Mouse (Mus musculus): Measurements from ENCODE around the gene Utrn.

The Utrn gene

DNA sequence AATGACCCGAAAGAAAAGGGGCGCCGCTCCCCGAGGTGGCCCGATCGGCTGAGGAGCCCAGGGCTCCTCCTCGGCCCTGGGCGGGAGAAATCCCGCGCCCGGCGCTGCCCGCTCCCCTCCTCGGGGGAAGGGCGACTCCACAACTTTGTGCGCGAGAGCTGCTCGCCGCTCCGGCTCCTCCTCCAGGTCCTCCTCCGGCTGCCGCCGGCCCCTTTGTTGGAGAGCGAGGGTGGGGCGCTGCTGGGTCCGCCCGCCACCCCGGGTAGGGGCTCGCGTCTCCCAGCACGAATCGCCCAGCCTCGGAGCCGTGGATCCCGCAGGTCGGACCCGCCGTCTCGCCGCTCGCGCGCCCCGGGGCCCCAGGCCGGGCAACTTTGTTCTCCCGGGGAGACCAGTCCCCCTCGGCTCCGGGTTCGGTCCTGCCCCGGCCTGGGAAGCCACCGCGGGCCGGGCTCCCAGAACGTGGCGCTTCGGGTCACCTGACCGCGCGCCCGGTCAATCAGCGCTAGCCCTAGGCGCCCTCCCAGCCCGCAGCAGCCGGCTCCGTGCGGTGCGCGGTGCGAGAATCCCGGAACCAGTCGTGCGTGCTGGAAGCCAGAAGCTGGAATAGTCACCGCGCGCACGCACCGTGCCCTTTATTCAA lies at the start of gene Utrn:
Gene Utrn (minus strand): TSS at position 337 of the 643 bp plus-strand sequence.
- DNase-seq (ENCODE audit: low read depth, low spot score), result peak; percentile 73

DNA sequence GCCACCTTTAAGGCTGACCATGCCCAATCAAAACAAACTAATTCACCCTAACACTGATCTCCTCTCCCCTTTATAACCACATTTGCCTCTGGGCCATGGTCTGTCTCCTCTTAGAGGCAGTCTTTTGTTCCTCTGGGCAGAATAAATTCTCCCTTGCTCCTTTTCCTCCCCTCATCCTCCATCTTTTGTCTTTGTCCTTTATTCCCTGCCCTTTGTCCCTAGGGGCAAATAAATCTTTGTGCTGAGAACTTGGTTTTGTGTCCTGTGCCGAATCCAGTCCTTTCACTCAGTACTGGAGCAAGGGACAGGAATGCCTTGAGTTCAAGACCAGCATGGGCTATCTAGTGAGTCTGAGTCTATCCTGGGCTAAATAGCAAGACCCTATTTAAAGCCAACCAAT lies 48.5 kb upstream of the Utrn start:
- no peak for DNase-seq (ENCODE audit: low read depth, low spot score)

DNA sequence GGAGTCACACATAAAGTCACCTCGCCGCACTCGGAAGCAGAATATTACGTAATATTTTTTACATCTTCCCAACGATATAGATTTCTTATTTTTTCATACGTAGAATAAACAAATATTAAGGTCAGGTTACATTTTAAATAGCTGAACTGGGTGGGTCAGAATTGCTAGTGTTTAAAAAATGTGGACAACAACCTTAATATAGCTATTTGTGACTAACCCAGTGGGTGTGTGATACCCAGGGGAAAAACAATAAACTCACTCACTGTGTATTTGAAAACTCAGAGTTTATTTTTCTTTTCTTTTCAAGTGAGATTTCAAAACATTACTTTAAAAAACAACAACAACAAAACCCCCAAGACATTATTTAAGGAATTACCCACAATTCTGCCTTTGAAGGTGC lies 47.2 kb upstream of the Utrn start:
- no peak for DNase-seq (ENCODE audit: low read depth, low spot score)

DNA sequence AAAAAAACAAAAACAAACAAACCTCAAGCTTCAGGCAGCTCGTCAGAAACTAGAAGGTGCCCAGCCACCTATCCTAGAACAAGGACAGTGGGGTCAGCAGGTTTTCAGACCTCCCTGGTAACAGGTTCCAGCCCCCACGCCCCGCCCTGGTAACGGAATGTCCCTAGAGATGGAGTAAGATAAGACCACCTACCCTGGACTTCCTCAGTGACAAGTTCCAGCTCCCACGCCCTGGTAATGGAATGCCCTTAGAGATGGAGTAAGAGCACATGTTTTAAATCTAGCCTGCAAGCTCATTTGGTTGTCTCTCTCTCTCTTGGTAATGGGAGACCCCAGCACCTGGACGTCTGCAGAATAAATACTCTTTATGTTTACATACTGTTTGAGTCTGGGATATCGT lies 46.7 kb upstream of the Utrn start:
- DNase-seq (ENCODE audit: low read depth, low spot score), result no peak

DNA sequence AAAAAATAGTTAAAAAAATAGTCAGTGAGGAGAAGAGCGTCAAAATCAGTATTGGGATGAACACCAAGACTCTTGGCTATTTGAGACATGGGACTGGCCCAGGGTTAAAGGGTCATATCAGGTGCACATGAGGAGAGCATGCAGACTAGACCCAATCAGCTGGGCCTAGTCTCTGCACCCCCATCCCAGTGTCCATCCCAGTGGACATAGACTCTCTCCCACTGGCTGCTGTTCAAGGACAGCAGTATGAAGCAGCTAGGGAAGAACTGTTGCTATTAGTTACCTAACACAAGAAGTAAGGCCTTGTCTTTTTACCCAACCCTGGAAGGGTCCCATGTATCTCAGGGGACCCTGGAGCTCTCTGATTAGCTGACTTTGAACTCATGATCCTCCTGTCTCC lies 45.0 kb upstream of the Utrn start:
- DNase-seq (ENCODE audit: low read depth, low spot score), result no peak

DNA sequence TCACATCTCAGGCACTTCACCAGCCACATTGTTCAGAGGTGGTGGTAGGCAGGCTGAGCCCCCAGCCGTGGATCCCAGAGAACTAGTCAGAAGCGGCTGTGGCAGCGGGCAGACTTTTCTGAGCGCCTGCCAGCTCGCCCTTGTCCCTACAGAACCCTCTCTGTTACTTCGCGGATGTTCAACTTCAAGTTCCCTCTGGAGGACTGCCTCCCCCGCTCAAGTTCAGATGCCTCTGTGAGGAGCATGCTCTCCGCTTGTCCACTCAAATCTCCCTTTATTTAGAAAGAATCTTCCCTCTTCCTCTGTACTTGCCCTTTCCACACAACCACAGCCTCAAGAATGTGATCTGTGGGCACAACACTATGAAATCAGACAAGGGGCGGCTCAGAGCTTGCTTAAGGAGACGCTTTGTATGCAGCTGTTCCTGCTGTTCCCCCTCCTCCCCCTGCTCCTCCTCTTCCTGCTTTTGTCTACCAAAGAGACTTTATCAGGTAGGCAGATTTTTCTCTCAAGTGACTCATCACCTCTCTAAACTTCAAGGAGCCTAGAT lies 42.9 kb upstream of the Utrn start:
- no peak for DNase-seq (ENCODE audit: low read depth, low spot score)

DNA sequence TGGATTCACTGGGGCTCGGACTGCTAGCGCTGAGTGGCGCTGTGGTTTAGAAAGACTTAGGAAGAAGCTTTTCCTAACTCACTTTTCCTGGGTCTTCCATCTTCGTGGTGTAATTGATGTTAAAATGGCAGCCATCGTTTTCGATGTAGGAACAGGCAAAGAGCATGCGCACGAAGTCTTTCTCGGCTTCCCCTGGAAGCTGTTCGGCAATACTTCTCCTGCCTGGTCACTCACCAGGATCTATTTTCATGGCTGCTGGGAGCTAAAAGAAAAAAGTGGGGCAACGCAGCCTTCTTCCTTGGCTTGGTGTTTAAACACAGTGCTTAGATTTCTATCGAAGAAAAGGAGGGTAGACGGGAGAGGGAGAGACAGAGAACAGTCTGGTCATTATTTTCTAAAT lies 42.3 kb upstream of the Utrn start:
- no peak for DNase-seq (ENCODE audit: low read depth, low spot score)

DNA sequence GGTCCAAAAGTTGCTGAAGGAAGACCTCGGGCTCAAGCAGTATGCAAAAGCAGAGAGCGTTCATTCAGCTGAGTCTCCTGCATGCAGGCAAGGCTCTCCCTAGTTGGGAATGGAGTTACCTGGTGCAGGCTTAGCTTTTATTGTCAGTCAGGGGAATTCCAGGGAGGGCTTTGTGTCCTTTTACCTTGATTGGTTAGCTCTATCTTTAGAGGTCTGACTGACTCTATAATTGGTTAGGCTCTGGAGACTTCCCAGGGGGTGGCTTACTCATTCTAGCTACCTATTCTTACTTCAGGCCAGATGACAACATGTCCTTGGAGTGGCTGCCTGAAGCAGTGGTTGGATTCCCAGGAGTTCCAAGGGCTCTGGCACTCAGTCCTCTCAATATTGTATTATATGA lies 40.7 kb upstream of the Utrn start:
- no peak for DNase-seq (ENCODE audit: low read depth, low spot score)

DNA sequence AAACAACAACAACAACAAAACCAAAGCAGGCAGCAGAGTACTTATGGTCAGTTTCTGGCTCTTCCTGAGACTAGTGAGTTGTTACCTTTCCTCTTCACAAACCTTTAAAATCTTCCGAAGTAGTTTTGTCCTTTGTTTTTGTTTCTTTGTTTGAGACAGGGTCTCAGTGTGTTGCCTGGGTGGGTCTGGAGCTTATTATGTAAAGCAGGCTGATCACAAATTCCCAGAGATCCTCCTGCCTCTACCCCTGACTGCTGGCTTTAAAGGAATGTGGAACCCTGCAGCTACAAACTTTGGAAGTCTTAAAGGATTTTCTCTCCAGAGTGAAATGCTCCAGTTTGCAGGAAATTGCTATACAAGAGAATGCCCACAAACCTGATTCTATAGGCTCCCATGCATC lies 40.0 kb upstream of the Utrn start:
- DNase-seq (ENCODE audit: low read depth, low spot score), result no peak

DNA sequence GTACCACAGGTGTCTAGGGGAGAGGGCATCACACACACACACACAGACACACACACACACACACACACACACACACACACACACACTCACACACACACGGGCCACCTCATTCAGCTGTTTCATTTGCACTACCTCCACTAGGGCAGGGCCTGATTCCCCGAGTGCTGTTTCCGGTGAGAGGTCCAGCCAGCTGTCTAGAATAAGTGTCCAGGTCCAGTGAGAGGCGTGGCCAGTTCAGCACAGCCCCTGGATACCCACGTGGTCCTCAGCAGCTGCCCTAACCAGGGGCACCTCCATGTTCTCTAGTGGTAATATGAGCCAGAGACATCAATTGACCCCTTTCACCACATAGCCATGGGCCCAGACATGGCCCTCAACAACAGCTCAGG lies 35.0 kb upstream of the Utrn start:
- no peak for DNase-seq (ENCODE audit: low read depth, low spot score)

DNA sequence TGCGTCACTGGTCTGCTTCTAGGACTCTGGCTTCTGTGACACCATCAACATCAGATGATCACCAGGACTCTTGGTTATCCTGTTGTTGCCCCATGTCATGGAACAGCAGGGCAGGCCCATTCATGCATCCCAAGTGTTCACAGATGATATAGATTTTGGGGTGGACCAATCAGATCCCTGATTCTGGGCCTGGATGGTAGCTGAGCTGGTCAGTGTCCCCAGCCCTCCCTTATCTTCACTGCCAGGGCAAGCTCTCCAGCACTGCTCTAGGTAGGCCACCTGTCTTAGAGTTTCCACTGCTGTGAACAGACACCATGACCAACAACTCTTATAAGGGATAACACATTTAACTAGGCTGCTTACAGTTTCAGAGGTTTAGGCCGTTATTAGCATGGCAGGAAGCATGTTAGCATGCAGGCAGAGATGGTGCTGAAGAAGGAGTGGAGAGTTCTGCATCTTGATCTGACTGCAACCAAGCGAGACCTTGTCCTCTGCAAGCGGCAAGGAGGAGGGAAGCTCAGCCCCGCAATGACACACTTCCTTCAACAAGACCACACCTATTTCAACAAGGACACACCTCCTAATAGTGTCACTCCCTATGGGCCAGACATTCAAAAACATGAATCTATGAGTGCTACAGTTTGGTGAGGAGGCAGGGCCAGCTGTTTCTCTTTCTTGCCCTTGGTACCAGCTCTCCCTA lies 34.4 kb upstream of the Utrn start:
- DNase-seq (ENCODE audit: low read depth, low spot score), result no peak

DNA sequence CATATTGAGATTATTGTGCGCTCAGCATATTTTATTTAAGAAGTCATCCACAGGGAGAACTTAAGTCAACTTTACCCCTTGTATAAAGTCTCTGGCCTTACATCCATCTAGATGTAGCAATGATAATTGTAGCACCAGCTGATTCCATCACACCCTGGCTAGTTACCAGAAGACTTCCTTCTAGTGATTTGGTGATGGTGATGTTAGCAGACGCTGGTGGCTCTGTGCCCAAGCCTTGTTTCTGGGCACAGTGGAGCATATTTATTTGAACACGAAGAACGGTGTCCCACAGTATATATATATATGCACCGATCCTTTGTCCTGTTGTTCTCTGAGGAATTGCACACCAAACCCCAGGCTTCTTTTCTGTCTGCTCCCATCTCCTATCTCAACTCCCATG lies 30.7 kb upstream of the Utrn start:
- no peak for DNase-seq (ENCODE audit: low read depth, low spot score)

DNA sequence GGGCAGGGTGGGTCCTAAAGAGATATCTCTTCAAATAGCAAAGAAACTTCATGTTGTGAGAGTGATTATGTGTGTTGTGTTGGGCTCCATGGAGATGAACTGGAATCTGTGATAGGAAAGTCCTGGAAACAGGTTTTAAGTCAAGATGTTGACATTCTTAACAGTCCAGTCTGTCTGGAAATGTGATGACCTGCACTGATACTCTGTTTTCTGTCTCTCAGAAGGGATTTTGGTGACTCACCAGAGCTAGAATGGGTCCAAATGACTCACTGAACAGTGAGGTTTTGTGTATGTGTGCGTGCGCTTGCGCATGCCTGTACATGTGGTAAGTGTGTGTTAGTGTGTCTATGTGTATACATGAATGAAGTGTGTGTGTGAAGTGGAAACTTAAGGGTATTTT lies 24.2 kb upstream of the Utrn start:
- no peak for DNase-seq (ENCODE audit: low read depth, low spot score)

DNA sequence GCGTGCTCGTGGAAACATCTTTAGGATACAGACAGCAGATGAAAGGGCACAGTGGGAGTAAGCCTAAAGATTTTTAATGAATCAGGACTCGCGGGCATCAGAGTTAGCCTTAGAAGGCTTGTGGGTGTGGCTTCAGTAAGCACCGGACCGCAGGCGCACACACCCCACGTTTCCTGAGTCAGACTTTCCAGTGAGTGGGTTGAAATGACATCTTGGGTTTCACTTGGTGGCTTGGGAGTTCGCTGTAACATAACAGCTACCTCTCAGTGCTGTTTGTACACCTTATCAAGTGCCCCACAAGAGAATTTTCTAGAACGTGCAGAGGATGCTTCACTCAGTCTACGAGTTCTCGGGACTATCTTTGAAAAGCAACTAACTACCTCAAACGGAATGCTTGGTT lies 19.2 kb upstream of the Utrn start:
- no peak for DNase-seq (ENCODE audit: low read depth, low spot score)

DNA sequence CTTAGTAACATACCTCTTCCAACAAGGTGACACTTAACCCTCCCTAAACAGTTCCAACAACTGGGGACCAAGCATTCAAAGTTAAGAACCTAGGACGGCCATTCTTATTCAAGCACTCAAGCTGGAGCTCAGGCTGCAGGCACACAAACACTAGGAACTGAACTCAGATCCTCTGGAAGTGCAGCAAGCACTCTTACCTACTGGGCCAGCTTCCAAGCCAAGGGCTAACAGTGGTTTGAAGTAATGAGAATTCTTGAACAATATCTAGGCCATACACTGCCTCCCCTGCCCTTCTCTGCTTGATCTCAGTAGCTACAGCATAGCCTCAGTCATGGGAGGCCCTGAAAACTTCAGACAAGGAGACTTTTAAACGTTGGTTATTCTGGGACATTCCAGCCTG lies 18.6 kb upstream of the Utrn start:
- no peak for DNase-seq (ENCODE audit: low read depth, low spot score)

DNA sequence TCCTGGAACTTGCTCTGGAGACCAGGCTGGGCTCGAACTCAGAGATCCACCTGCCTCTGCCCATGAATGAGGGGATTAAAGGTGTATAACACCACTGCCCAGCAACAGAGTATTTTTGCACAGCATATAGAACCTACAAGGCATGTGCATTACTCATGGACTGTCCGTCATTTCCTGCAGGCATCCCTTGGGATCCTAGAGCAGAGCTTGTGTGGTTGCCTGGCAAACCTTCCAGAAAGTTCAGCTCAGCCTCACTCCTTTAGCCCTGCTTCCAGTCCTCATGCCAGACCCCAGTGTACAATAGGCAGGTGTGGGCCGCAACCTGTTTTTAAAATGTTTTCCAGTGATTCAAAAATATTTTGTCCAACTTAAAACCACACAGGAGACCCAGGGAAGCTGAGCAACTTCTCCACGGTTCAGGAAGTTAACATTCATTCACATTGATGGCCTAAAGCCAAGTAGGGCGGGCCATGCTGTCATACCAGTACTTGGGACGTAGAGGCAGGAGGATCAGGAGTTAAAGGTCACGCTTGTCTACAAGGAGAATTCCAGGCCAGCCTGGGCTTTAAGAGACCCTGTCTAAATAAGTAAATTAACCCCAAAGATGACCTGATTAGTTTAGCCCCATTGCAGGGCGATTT lies 15.3 kb upstream of the Utrn start:
- no peak for DNase-seq (ENCODE audit: low read depth, low spot score)

DNA sequence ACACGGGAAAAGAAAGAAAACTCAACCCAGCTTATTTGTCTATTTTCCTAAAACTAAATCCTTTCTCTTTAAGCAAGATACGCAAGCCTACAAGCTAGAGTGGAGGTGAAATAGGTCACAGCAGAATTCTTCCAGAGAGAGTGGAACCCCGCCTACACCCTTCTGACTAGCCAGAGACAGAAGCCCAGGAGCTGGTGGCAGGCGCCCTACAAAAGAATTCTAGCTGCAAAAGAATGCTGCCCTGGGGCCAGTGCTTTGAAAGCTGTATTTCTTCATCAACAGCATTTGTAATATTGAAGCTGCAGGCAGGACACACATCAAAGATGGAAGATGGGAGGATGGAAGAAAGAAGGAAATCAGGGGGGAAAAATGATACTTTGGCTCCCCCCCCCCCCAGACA lies 12.7 kb upstream of the Utrn start:
- no peak for DNase-seq (ENCODE audit: low read depth, low spot score)

DNA sequence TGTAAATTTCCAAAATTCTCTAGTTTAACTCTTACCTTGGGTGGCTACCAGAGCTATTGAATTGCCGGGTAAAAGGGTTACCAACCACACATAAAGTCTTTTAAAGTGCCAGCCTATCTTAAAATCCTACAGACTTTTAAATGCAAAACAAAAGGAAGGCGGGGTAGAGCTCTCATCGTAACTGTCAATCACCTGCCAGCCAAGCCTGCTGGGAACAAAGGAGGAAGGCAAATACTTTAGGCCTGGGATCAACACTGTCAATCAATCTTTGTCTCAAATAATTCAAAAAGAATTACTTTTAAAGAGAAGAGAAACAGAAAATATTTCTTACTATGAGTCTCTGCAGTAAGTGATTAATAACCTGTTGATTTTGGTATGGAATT lies 10.1 kb upstream of the Utrn start:
- DNase-seq (ENCODE audit: low read depth, low spot score), result no peak

DNA sequence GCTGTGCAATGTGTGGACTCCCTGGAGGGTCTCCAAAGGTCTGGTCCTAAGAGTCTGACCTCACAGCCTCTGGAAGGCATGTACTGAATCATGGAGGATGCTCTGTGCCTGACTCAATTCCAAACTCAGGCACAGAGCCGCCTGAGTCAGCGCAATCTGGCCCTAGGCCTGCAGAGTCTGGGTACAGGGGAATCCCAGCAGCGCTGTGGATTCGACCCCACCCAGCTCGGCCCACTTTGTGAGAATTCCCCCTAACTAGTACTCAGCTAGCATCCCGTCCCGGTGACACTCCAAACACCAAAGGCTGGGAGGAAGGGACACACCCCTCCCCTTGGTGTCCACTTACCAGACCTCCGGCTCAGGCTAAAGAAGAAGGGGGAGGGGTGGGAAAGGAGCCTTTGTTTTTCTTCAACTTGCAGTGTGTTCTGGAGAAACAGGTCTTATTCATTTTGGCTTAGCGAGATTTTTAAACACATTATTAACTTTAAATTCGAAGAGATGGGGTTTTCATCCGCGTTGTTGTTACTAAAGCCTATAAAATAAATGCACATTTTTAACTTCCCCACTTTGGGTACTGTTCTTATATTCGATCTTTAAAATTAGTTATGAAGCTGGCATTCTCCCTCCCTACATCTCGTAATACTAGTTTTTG lies 9.6 kb upstream of the Utrn start:
- peak; percentile 78 for DNase-seq (ENCODE audit: low read depth, low spot score)

DNA sequence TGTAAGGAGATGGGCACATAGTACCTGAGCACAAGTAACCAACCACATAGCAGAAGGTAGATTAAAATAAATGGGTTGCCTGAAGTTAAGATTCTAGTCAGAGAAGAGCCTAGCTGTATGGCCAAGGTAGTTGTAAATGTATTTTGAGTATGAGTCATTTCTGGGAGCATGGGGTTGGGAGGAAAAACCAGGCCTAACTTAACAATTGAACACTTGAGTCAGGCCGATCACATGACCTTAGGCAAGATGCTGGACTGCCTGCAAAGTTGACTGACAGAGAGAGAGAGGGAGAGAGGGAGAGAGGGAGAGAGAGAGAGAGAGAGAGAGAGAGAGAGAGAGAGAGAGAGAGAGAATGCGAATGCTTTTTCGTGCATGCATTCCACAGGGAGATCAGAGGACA lies 7.3 kb upstream of the Utrn start:
- no peak for DNase-seq (ENCODE audit: low read depth, low spot score)

DNA sequence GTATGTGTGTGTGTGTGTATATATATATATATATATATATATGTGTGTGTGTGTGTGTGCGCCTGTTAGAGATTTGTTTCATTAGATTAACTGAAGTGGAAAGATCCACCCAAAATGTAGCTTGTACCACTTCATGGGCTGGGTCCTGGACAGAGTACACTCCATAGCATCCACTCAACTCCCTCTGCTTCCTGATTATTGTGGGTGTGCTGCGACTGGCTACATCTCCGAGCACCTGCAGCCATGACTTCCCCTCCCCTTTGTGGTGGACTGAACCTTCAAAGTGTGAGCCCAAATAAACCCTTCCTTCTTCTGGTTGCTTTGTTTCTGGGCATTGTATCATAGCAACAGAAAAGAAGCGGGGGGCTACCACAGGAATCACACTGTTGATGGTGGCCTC lies 6.2 kb upstream of the Utrn start:
- DNase-seq (ENCODE audit: low read depth, low spot score), result no peak

DNA sequence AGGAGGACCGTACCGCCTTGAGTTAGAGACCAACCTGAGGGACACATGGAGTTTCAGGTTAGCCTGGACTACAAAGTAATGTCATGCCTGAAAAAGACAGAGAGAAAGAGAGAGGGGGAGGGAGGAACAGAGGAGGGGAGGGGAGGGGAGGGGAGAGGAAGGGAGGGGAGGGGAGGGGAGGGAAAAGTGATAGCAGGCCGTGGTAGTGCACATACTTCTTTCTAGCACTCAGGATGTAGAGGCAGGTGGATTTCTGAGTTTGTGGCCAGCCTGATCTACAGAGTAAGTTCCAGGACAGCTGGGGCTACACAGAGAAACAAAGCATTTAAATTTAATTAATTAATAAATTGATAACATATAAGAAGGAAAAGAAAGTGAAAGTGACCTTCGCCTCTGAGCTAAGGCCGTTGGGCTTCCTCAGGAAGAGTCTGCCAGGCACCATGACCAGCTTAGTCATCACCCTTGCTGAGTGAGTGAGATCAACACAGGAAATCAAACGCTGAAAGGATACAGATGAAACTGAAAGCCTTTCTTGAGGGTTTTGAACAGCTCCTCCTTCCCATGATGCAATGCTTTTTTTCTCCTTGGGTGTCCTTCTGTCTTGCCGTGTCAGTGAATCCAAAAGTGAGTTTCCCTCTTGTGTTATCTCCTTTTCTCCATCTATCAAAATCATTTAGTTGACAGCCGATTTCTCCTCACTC lies 5.6 kb upstream of the Utrn start:
- DNase-seq (ENCODE audit: low read depth, low spot score), result peak; percentile 59
